Mouse (Mus musculus): ENCODE results near the gene Reln.
A peak's percentile ranks its signal among the peaks of the same experiment; 100 is the strongest.

Reln gene

GRCm38 (mm10) chr5:22344556-22344975, at the start of gene Reln:
TSS of gene Reln (minus strand) at chr5:22344702.
- peak; percentile 72 for DNase-seq

- no peak for DNase-seq
Measured at GRCm38 (mm10) chr5:22388502-22388901, 44.0 kb upstream of the Reln start.

GRCm38 (mm10) chr5:22360510-22360909, 16.0 kb upstream of the Reln start:
- no peak for DNase-seq

GRCm38 (mm10) chr5:22348412-22348811, 3.9 kb upstream of the Reln start:
- DNase-seq: no peak

GRCm38 (mm10) chr5:22347732-22348131, 3.2 kb upstream of the Reln start:
- DNase-seq: no peak

GRCm38 (mm10) chr5:22345894-22346635, 1.6 kb upstream of the Reln start:
- DNase-seq: no peak

- peak; percentile 66 for DNase-seq
Measured at GRCm38 (mm10) chr5:22344976-22345651, 612 bp upstream of the Reln start.

GRCm38 (mm10) chr5:22343843-22344555, 503 bp downstream of the Reln start:
- DNase-seq: no peak

GRCm38 (mm10) chr5:22343536-22343842, 1.0 kb downstream of the Reln start:
- DNase-seq: peak; percentile 46

- peak; percentile 36 for DNase-seq
Measured at GRCm38 (mm10) chr5:22342461-22342860, 2.0 kb downstream of the Reln start.

GRCm38 (mm10) chr5:22340991-22341390, 3.5 kb downstream of the Reln start:
- no peak for DNase-seq

GRCm38 (mm10) chr5:22335408-22335807, 9.1 kb downstream of the Reln start:
- no peak for DNase-seq

- peak; percentile 47 for DNase-seq
Measured at GRCm38 (mm10) chr5:22330802-22331201, 13.7 kb downstream of the Reln start.

- no peak for DNase-seq
Measured at GRCm38 (mm10) chr5:22328431-22329359, 15.8 kb downstream of the Reln start.

GRCm38 (mm10) chr5:22327170-22327569, 17.3 kb downstream of the Reln start:
- no peak for DNase-seq

GRCm38 (mm10) chr5:22323801-22324200, 20.7 kb downstream of the Reln start:
- no peak for DNase-seq

GRCm38 (mm10) chr5:22317807-22318206, 26.7 kb downstream of the Reln start:
- DNase-seq: no peak

- no peak for DNase-seq
Measured at GRCm38 (mm10) chr5:22316471-22316870, 28.0 kb downstream of the Reln start.

GRCm38 (mm10) chr5:22315990-22316389, 28.5 kb downstream of the Reln start:
- DNase-seq: no peak

GRCm38 (mm10) chr5:22312995-22313394, 31.5 kb downstream of the Reln start:
- no peak for DNase-seq

- DNase-seq: peak; percentile 56
Measured at GRCm38 (mm10) chr5:22311046-22311445, 33.5 kb downstream of the Reln start.

- no peak for DNase-seq
Measured at GRCm38 (mm10) chr5:22309001-22309400, 35.5 kb downstream of the Reln start.

GRCm38 (mm10) chr5:22307853-22308252, 36.6 kb downstream of the Reln start:
- no peak for DNase-seq
